Mouse (Mus musculus): ENCODE results near the gene Mfrp. TPM values are rescaled to one million over a fixed set of nuclear protein-coding genes. Genes with fewer than 3 reads are reported as not detected.

Gene Mfrp
- total and polyA plus RNA-seq, 3 experiments = 0.10 TPM; not detected in 2

GRCm38 (mm10) chr9:44065177-44065576 lies 36.4 kb upstream of the Mfrp start:
- Histone ChIP-seq H3K4me3 (ENCODE audit: control insufficient read depth in 1 of 2, insufficient read depth in 1 of 2, low read depth in 2 of 2, low read length in 2 of 2) (no peak overlapping the region), H3K27me3 (ENCODE audit: control insufficient read depth in 1 of 2, insufficient read depth in 2 of 2, low read length in 2 of 2) (no peaks in the 10 kb centered on the region), H3K79me2 (ENCODE audit: control insufficient read depth, insufficient read depth, low read length, poor library complexity) (no peaks in the 10 kb centered on the region; the same call in 1 of the 2 replicates), H3K27ac (ENCODE audit: control insufficient read depth, low read depth, low read length) (no peak overlapping the region), H3K36me3 (ENCODE audit: control insufficient read depth in 1 of 2, insufficient read depth in 2 of 2, low read length in 2 of 2) (peaks cover 0 to 3% of the 10 kb centered on the region in 2 experiments; a peak in 1 of 4 replicates), H3K9me3 (replicated peaks; ENCODE audit: insufficient read depth, low read length) (no peaks in the 10 kb centered on the region), H3K4me1 (ENCODE audit: control insufficient read depth in 1 of 2, insufficient read depth in 2 of 2, low read length in 2 of 2) (peaks cover 0 to 10% of the 10 kb centered on the region in 2 experiments; a peak in 2 of 4 replicates), H3K9ac (ENCODE audit: control insufficient read depth, low read depth, low read length, poor library complexity, severe bottlenecking) (no peak overlapping the region)
- no peak for TF ChIP-seq HCFC1 (IDR thresholded peaks at IDR 0.05; ENCODE audit: low read depth, low read length)
- TF ChIP-seq ZC3H11A (IDR thresholded peaks at IDR 0.05; ENCODE audit: low read depth, low read length) = peak; percentile 63
- TF ChIP-seq SMC3 (IDR thresholded peaks at IDR 0.05; ENCODE audit: low read depth, low read length) = peak; percentile 66
- TF ChIP-seq MAZ (IDR thresholded peaks at IDR 0.05; ENCODE audit: low read depth, low read length) = no peak
- peak; percentile 30 to 47 (median 31); a peak in 4 of 6 replicates for TF ChIP-seq CTCF (IDR thresholded peaks at IDR 0.05 in 2 of 3, conservative IDR thresholded peaks at IDR 0.05 in 1 of 3; ENCODE audit: control insufficient read depth in 1 of 3, insufficient read depth in 1 of 3, low read depth in 2 of 3, low read length in 3 of 3, poor library complexity in 1 of 3, severe bottlenecking in 1 of 3)
- peak; percentile 52; the same call in 1 of the 2 replicates for TF ChIP-seq ZNF384 (IDR thresholded peaks at IDR 0.05; ENCODE audit: low read depth, low read length)
- TF ChIP-seq RAD21 (IDR thresholded peaks at IDR 0.05; ENCODE audit: low read depth, low read length) = peak; percentile 49
- peak; percentile 45 for DNase-seq (ENCODE audit: low read depth, low spot score)

- H3K4me1 ChIP-seq (ENCODE audit: control insufficient read depth in 1 of 2, insufficient read depth in 2 of 2, low read length in 2 of 2) = peaks cover 0 to 10% of the 10 kb centered on the region in 2 experiments; a peak in 2 of 4 replicates
- H3K4me3 ChIP-seq (ENCODE audit: control insufficient read depth in 1 of 2, insufficient read depth in 1 of 2, low read depth in 2 of 2, low read length in 2 of 2) = peak within 1 kb of the TSS; percentile 52 to 67
- H3K9ac ChIP-seq (ENCODE audit: control insufficient read depth, low read depth, low read length, poor library complexity, severe bottlenecking) = peak within 1 kb of the TSS; percentile 71
- no peaks in the 10 kb centered on the region for H3K9me3 ChIP-seq (replicated peaks; ENCODE audit: insufficient read depth, low read length)
- peak within 1 kb of the TSS; percentile 31; the same call in 1 of the 2 replicates for H3K27ac ChIP-seq (ENCODE audit: control insufficient read depth, low read depth, low read length)
- H3K36me3 ChIP-seq (ENCODE audit: control insufficient read depth in 1 of 2, insufficient read depth in 2 of 2, low read length in 2 of 2) = peaks cover 0 to 3% of the 10 kb centered on the region in 2 experiments; a peak in 1 of 4 replicates
- no peaks in the 10 kb centered on the region; the same call in 1 of the 2 replicates for H3K79me2 ChIP-seq (ENCODE audit: control insufficient read depth, insufficient read depth, low read length, poor library complexity)
- DNase-seq (ENCODE audit: low read depth, low spot score) = peak; percentile 97
- H3K27me3 ChIP-seq (ENCODE audit: control insufficient read depth in 1 of 2, insufficient read depth in 2 of 2, low read length in 2 of 2) = no peaks in the 10 kb centered on the region
- TF ChIP-seq SIN3A (IDR thresholded peaks at IDR 0.05; ENCODE audit: low read length) (peak; percentile 100), POLR2AphosphoS2 (IDR thresholded peaks at IDR 0.05; ENCODE audit: low read length) (no peak), EP300 (IDR thresholded peaks at IDR 0.05; ENCODE audit: low read depth in 1 of 2, low read length in 2 of 2) (no peak), USF1 (IDR thresholded peaks at IDR 0.05; ENCODE audit: low read depth, low read length) (peak; percentile 85), ETS1 (IDR thresholded peaks at IDR 0.05; ENCODE audit: low read depth, low read length) (peak; percentile 37; the same call in 1 of the 2 replicates), SMC3 (IDR thresholded peaks at IDR 0.05; ENCODE audit: low read depth, low read length) (peak; percentile 26; the same call in 1 of the 2 replicates), MAFK (IDR thresholded peaks at IDR 0.05; ENCODE audit: borderline replicate concordance, low read depth, low read length) (no peak), ZKSCAN1 (IDR thresholded peaks at IDR 0.05; ENCODE audit: low read depth, low read length) (no peak), MEF2A (IDR thresholded peaks at IDR 0.05; ENCODE audit: extremely low read depth, insufficient replicate concordance, low read depth, low read length, poor library complexity, severe bottlenecking) (no peak), UBTF (IDR thresholded peaks at IDR 0.05; ENCODE audit: borderline replicate concordance, insufficient read depth, low read depth, low read length) (peak; percentile 97; the same call in 1 of the 2 replicates), E2F4 (IDR thresholded peaks at IDR 0.05; ENCODE audit: borderline replicate concordance, low read depth, low read length) (no peak), JUND (IDR thresholded peaks at IDR 0.05; ENCODE audit: low read depth, low read length) (no peak), ZC3H11A (IDR thresholded peaks at IDR 0.05; ENCODE audit: low read depth, low read length) (no peak), MXI1 (IDR thresholded peaks at IDR 0.05; ENCODE audit: low read depth, low read length) (peak; percentile 100), MAX (IDR thresholded peaks at IDR 0.05; ENCODE audit: low read length) (peak; percentile 100), HCFC1 (IDR thresholded peaks at IDR 0.05; ENCODE audit: low read depth, low read length) (peak; percentile 48; the same call in 1 of the 2 replicates), RCOR1 (IDR thresholded peaks at IDR 0.05; ENCODE audit: low read depth, low read length) (no peak), ZMIZ1 (IDR thresholded peaks at IDR 0.05; ENCODE audit: low read depth, low read length) (no peak), MYC (IDR thresholded peaks at IDR 0.05; ENCODE audit: low read depth, low read length) (peak; percentile 88), CHD2 (IDR thresholded peaks at IDR 0.05; ENCODE audit: low read length) (no peak), MYB (IDR thresholded peaks at IDR 0.05; ENCODE audit: low read depth, low read length) (no peak), KAT2A (conservative IDR thresholded peaks at IDR 0.05; ENCODE audit: low read depth, low read length) (no peak), CHD1 (IDR thresholded peaks at IDR 0.05; ENCODE audit: low read depth, low read length) (no peak), ZNF384 (IDR thresholded peaks at IDR 0.05; ENCODE audit: low read depth, low read length) (no peak), TCF12 (IDR thresholded peaks at IDR 0.05; ENCODE audit: low read depth, low read length) (no peak), GATA1 (IDR thresholded peaks at IDR 0.05; ENCODE audit: low read depth, low read length) (0 out of 2 replicates have a peak, but pooled peaks have one; percentile 4), POLR2A (IDR thresholded peaks at IDR 0.05; ENCODE audit: control insufficient read depth in 1 of 2, insufficient read depth in 1 of 2, low read depth in 1 of 2, low read length in 2 of 2, poor library complexity in 1 of 2) (no peak; a peak in 1 of 4 replicates)
Measured at GRCm38 (mm10) chr9:44066785-44067225, 34.7 kb upstream of the Mfrp start, which contains the start of gene Usp2. TSS of gene Usp2 (plus strand) at chr9:44067021.
